Mouse (Mus musculus) mouse embryonic stem cell (cell line): ENCODE measurements around the gene Dok1.

Experiments used
- in situ Hi-C, 2 experiments: fragments of 300-500 bp; cut with MboI; formaldehyde crosslinking; loops; 1 replicate in 1 of 2; 3 replicates in 1 of 2; pipeline ENCODE4 v1.14.3; 2019 to 2020; ENCODE audit warnings: low sequenced_read_pairs in 2 of 2, low pct_unique_long_range_greater_than_20kb in 1 of 2, mixed read lengths in 1 of 2; ENCODE audit not compliant: unreplicated experiment in 1 of 2

The Dok1 gene

DNA sequence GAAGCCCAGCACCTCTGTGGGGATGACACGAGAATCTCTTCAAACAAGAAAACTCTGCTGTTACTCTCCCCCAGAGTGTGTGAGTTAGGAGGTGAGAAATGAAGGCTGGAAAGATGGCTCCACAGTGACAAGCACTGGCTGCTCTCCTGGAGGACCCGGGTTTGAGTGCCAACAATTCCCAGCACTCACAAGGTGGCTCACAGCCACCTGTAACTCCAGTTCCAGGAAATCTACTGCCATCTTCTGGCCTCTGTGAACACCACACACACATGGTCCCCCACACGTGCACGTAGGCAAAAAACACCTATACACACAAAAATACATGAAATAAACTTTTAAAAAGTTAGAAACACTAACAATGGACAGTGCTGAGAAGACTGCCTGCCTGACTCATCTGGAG, 34.9 kb downstream of the Dok1 start:
- in situ Hi-C loops, result loop anchor here (25.0 kb wide), 1 partner anchor 264 kb away; no protein-coding TSS in a partner anchor

DNA sequence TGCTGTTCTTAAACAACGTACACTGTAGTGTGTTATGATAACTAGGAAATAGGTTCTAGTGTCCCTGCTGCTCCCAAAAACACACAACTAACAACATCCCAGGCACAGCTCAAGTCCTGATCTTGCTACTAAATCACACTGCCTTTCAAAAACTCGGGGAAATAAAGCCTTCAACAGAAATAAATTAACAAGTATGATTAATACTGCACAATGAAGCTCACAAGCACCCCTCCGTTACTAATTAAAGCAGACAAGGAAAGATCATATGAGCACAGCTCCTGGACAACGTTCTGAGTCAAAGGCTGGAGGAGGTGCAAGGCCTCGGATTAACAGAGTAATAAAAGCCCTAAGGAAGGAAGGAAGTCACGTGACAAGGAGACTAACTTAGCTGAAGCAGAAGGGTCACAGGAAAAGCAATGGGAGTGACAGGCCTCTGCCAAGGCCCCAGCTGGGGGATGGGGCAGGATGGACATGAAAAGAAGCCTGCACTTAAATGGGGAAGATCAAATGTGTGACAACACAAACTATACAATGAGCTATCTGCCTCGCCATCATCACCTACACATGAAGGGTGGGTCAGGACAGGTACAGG, 35.7 kb downstream of the Dok1 start:
- in situ Hi-C loops, result loop anchor here (25.0 kb wide), 1 partner anchor 265 kb away; no protein-coding TSS in a partner anchor

DNA sequence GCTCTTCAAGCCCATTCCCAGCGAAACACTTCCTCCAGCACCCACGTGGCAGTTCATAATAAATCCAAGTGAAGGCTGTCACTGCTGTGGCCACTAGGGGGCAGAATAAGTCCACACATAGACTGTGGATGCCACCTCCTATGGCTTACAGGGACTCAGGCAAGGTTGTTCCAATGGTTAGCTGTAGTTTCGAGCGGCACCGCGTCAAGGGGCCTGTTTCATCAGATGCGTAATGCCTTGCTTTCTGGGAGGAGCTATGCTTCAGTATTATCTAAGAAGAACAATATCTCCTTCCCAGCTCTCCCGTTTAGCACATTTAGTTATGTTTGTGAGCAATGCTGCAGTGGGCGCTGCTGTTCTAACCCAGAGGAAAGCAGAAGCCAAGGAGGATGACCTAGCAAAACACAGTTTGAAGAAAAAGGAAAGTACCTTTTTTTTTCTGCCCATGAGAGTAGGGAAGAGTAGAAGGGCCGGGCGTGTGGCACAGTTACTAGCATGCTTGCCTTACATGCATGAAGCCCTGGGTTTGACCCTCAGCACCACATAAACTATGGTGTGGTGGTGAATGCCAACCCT, 36.4 kb downstream of the Dok1 start:
- in situ Hi-C loops, result loop anchor here (25.0 kb wide), 1 partner anchor 265 kb away; no protein-coding TSS in a partner anchor

DNA sequence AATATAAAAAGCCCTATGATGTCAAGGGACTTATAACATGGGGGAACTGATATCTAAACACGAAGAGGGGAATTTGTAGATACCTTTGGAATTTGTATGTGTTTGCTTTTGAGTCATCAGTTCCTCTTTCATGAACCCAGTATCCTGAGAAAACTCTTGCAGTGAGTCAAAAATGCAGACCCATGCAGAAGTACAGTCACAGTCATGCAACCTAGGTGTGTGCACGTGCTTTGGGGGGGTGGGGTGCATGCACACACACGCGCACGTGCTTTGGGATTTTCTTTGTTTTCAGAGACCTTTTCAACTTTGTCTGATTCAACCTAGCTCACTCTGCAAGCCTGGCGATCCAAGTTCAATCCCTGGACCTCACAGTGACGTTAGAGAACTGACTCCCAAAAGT, 38.9 kb downstream of the Dok1 start:
- in situ Hi-C loops, result loop anchor here (5.0 to 25.0 kb wide), 2 partner anchors 163 to 268 kb away; partner anchors contain the start of genes 1700003E16Rik (in 1 of the 2) and Wdr54 (in 1 of the 2)

DNA sequence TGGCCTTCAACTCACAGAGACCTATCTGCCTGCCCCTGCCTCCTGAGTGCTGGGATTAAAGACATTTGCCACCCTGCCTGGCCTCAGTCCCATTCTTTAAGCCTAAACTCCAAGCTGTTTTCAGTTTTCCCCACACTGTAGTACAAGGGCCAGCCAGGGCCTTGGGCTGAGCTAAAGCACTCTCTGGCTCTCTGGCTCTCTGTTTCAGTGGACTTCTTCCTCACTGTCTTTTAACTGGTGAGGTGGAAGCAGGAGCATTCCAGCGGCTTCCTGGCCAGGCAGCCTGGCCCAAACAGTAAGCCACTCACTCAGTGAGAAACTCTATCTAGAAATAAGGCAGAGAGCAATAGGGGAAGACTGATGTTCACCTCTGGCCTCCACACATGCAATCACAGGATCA, 39.6 kb downstream of the Dok1 start:
- in situ Hi-C loops, result loop anchor here (5.0 to 25.0 kb wide), 2 partner anchors 164 to 269 kb away; partner anchors contain the start of genes 1700003E16Rik (in 1 of the 2) and Wdr54 (in 1 of the 2)

DNA sequence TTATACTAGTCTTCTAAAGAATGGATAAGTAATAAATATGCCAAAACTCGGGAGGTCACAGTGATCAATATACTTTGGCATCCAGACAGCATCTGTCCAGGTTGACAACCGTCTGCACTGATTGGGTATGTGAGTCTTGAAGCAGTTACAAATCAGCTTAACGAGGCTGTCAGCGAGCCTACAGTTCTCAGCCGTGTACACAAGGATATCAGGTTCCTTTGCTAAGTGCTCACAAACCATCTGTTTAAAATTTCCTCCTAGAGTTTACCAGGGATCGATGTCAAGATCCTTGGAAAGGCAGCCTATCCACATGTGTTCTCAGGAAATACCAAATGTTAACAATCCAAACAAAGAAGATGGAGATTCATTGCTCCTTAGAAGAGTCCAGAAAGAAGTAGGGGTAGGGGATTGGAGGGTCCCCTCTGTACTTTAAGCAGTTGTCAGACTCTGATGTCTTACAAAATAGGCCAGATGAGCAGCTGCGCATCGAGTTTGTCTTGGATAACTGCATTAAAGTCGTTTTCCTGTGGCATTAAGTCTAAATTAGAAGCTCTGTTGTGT, 45.8 kb downstream of the Dok1 start:
- in situ Hi-C loops, result loop anchor here (25.0 kb wide), 1 partner anchor 275 kb away; no protein-coding TSS in a partner anchor
